Mouse (Mus musculus): ENCODE measurements around the gene Fam110c. TPM values are rescaled to one million over a fixed set of nuclear protein-coding genes. Genes with fewer than 3 reads are reported as not detected.

Gene Fam110c
- not detected in 2 replicates for total RNA-seq (2012; rRNA removed)
- not detected in 2 replicates for total RNA-seq (2014; rRNA removed)
- polyA plus RNA-seq (2012; ENCODE audit: insufficient read length, low read depth) = 0.10 TPM in 1 of 2 replicates, not detected in the other

- no peak within 1 kb of the TSS for H3K4me2 ChIP-seq (ENCODE audit: insufficient read depth, low read depth, poor library complexity, severe bottlenecking)
- DNase-seq (ENCODE audit: extremely low read depth) = no peak
- no peak within 1 kb of the TSS for H3K9ac ChIP-seq (ENCODE audit: insufficient read depth, low read depth)
- no peak for TF ChIP-seq USF1 (IDR thresholded peaks at IDR 0.05; ENCODE audit: low read depth, low read length)
- no peak for TF ChIP-seq MYC (IDR thresholded peaks at IDR 0.05; ENCODE audit: low read depth, low read length)
- no peak for TF ChIP-seq CHD2 (IDR thresholded peaks at IDR 0.05; ENCODE audit: low read length)
- no peak for TF ChIP-seq KAT2A (IDR thresholded peaks at IDR 0.05; ENCODE audit: insufficient replicate concordance, low read length)
- TF ChIP-seq PAX5 (IDR thresholded peaks at IDR 0.05; ENCODE audit: low read length) = no peak
- no peak for TF ChIP-seq UBTF (IDR thresholded peaks at IDR 0.05; ENCODE audit: low read depth, low read length)
- no peak for TF ChIP-seq EP300 (IDR thresholded peaks at IDR 0.05; ENCODE audit: low read length)
- TF ChIP-seq ZC3H11A (IDR thresholded peaks at IDR 0.05; ENCODE audit: low read depth, low read length) = no peak
- TF ChIP-seq E2F4 (IDR thresholded peaks at IDR 0.05; ENCODE audit: insufficient replicate concordance, low read depth, low read length) = no peak
- TF ChIP-seq TCF12 (IDR thresholded peaks at IDR 0.05; ENCODE audit: low read depth, low read length) = no peak
- TF ChIP-seq MAZ (IDR thresholded peaks at IDR 0.05; ENCODE audit: low read depth, low read length) = no peak
- no peak for TF ChIP-seq CHD1 (IDR thresholded peaks at IDR 0.05; ENCODE audit: low read depth, low read length)
- no peak for TF ChIP-seq GABPA (IDR thresholded peaks at IDR 0.05; ENCODE audit: insufficient replicate concordance, low read depth, low read length)
- no peak for TF ChIP-seq SMC3 (IDR thresholded peaks at IDR 0.05; ENCODE audit: low read depth, low read length)
- no peak for TF ChIP-seq MAFK (IDR thresholded peaks at IDR 0.05; ENCODE audit: insufficient replicate concordance, low read length)
- no peaks in the 10 kb centered on the region for H3K36me3 ChIP-seq (replicated peaks in 1 of 2; ENCODE audit: control insufficient read depth in 1 of 2, insufficient read depth in 1 of 2, low read length in 1 of 2)
- H3K27me3 ChIP-seq (replicated peaks) = no peaks in the 10 kb centered on the region
- H3K9me3 ChIP-seq (replicated peaks; ENCODE audit: low read length) = no peaks in the 10 kb centered on the region
- in situ Hi-C loops (cut with MboI; ENCODE audit: low pct_ligation_motif_present, low pct_unique_long_range_greater_than_20kb, low sequenced_read_pairs) = no loop called here
- H3K4me1 ChIP-seq (ENCODE audit: control insufficient read depth in 1 of 2, insufficient read depth in 2 of 2) = no peaks in the 10 kb centered on the region
- H3K27ac ChIP-seq (ENCODE audit: insufficient read depth, low read depth) = no peak within 1 kb of the TSS
- H3K4me3 ChIP-seq (replicated peaks in 1 of 3; ENCODE audit: low read depth in 2 of 3, low read length in 2 of 3, poor library complexity in 1 of 3) = no peak within 1 kb of the TSS
- no peaks in the 10 kb centered on the region for H3K79me2 ChIP-seq (replicated peaks; ENCODE audit: control insufficient read depth, extremely low read depth, insufficient read depth, poor library complexity, severe bottlenecking)
- dilution Hi-C loops (cut with MboI; ENCODE audit: extremely low pct_ligation_motif_present, extremely low pct_unique_long_range_greater_than_20kb, low sequenced_read_pairs) = no loop called here
Observed at GRCm38 (mm10) chr12:31073412-31074354, at the start of gene Fam110c. TSS of gene Fam110c (plus strand) at chr12:31073861.

DNA sequence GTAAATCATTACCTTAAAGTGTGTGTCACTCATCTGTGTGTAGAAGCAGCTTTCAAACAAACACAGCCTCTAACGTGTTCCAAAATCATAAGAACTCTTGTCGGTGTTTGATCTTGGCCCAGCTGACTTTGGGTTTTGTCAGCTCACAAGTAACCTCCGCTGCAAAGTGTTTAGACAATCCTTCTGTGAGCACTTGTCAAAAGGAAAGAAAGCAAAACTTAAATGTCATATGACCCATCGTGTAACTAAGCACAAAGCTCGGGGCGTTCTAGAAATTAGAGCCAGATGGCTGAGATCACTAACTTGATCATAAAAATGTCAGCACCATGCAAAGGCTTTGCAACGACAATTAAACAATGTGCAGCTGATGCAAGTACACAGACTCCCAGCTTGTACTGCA, 47.2 kb upstream of the Fam110c start:
- Histone ChIP-seq H3K4me3 (replicated peaks in 1 of 3; ENCODE audit: low read depth in 2 of 3, low read length in 2 of 3, poor library complexity in 1 of 3) (no peak overlapping the region), H3K27me3 (replicated peaks) (no peaks in the 10 kb centered on the region), H3K36me3 (replicated peaks in 1 of 2; ENCODE audit: control insufficient read depth in 1 of 2, insufficient read depth in 1 of 2, low read length in 1 of 2) (no peaks in the 10 kb centered on the region), H3K9me3 (replicated peaks; ENCODE audit: low read length) (no peaks in the 10 kb centered on the region), H3K79me2 (replicated peaks; ENCODE audit: control insufficient read depth, extremely low read depth, insufficient read depth, poor library complexity, severe bottlenecking) (no peaks in the 10 kb centered on the region), H3K9ac (ENCODE audit: insufficient read depth, low read depth) (no peak overlapping the region), H3K4me2 (ENCODE audit: insufficient read depth, low read depth, poor library complexity, severe bottlenecking) (no peak overlapping the region), H3K27ac (ENCODE audit: insufficient read depth, low read depth) (no peak overlapping the region), H3K4me1 (ENCODE audit: control insufficient read depth in 1 of 2, insufficient read depth in 2 of 2) (no peaks in the 10 kb centered on the region)
- TF ChIP-seq CTCF (conservative IDR thresholded peaks at IDR 0.05 in 1 of 2, IDR thresholded peaks at IDR 0.05 in 1 of 2; ENCODE audit: low read depth in 2 of 2, low read length in 2 of 2) = no peak
- TF ChIP-seq ZKSCAN1 (IDR thresholded peaks at IDR 0.05; ENCODE audit: borderline replicate concordance, low read depth, low read length) = no peak
- TF ChIP-seq USF1 (IDR thresholded peaks at IDR 0.05; ENCODE audit: low read depth, low read length) = no peak
- no peak for TF ChIP-seq PAX5 (IDR thresholded peaks at IDR 0.05; ENCODE audit: low read length)
- dilution Hi-C loops (cut with MboI; ENCODE audit: extremely low pct_ligation_motif_present, extremely low pct_unique_long_range_greater_than_20kb, low sequenced_read_pairs) (no loop called here), in situ Hi-C loops (cut with MboI; ENCODE audit: low pct_ligation_motif_present, low pct_unique_long_range_greater_than_20kb, low sequenced_read_pairs) (no loop called here)
- DNase-seq (ENCODE audit: extremely low read depth) = no peak
